17 mouse cellular contexts compared by ENCODE assay signal in the genomic region with DNA sequence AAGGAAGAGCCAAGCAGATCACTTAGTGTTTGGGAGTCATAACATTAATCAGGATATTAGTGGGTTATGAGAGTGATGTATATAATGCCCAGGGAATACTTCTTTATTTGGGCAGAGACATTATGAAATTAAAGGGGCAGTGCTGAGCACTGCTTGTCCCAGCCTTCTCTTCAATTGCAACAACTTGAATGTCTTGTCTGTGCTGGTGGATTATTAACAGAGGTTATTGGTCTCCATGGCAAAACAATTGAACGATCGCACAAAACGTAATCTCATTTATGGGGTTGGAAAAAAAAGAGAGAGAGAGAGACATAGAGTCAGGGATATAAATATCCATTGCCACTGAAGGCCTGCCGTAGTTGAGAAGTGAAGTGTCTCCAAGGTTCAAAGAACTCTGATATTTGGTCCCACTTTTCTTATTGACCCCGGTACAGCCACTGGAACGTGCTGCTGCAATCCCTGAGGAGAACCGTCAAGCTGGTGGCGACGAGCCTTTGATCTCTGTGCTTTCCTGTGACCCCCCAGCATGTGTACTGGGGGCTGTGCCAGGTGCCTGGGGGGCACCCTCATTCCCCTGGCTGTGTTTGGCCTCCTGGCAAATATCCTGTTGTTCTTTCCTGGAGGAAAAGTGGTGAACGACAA. TPM values are rescaled to one million over a fixed set of nuclear protein-coding genes. Genes with fewer than 3 reads are reported as not detected.
DNase-seq lines count a peak whose midpoint lies in the region; ATAC-seq and TF ChIP-seq lines count a peak whose summit lies in the region.
"Had no signal": no experiment of that assay in that cellular context is flagged by ENCODE, and none has a peak within 500 bp of the region (broad histone marks: within the 10 kb centered on the region; RNA-seq: fewer than 3 reads in every experiment).

TSS of gene Tm4sf4 (plus strand) at position 226 of the 642 bp plus-strand sequence.

- 49% methylated on average over 10 of the region's 10 CpGs for WGBS in hindbrain, embryonic 15.5 days
- 56% methylated on average over 10 of the region's 10 CpGs for WGBS in hindbrain, embryonic 12.5 days
- WGBS in intestine, embryonic 14.5 days = 63% methylated on average over 10 of the region's 10 CpGs
- whole genome bisulfite sequencing in large intestine, adult 2 months = 40% methylated on average over 10 of the region's 10 CpGs
- WGBS in liver, postnatal 0 days (ENCODE audit: insufficient replicate concordance) = 54% methylated on average over 10 of the region's 10 CpGs

- no peak within 1 kb of the TSS for H3K9ac ChIP-seq in hindbrain, embryonic 15.5 days
- no peak within 1 kb of the TSS for H3K9ac ChIP-seq in hindbrain, embryonic 12.5 days
- no peak within 1 kb of the TSS for H3K9ac ChIP-seq in intestine, embryonic 14.5 days (ENCODE audit: low read length)
- H3K9ac ChIP-seq in liver, postnatal 0 days (replicated peaks) = peak within 1 kb of the TSS; percentile 80
- H3K9ac ChIP-seq: heart, embryonic 15.5 days; lung, embryonic 15.5 days; neural tube, embryonic 12.5 days had no signal

- peak; percentile 62 for DNase-seq in intestine, embryonic 14.5 days (ENCODE audit: low spot score)
- no peak for DNase-seq in large intestine, adult 2 months (ENCODE audit: low read depth, low spot score)
- peak; percentile 30 for DNase-seq in liver, postnatal 0 days
- DNase-seq in lung, adult 18-20 months = no peak
- no peak for DNase-seq in thymus, postnatal 0 days (ENCODE audit: low spot score)
- DNase-seq: cerebellum, adult 9-10 months; heart, adult 11 months; layer of hippocampus, postnatal 36 days; left cerebral cortex, postnatal 4 days; spleen, adult 18-20 months had no signal

- no peaks in the 10 kb centered on the region for H3K36me3 ChIP-seq in hindbrain, embryonic 15.5 days
- no peaks in the 10 kb centered on the region for H3K36me3 ChIP-seq in hindbrain, embryonic 12.5 days
- no peaks in the 10 kb centered on the region for H3K36me3 ChIP-seq in intestine, embryonic 14.5 days (ENCODE audit: control insufficient read depth, insufficient read depth, low read length)
- no peaks in the 10 kb centered on the region for H3K36me3 ChIP-seq in liver, postnatal 0 days (replicated peaks; ENCODE audit: insufficient read depth, low read length)
- H3K36me3 ChIP-seq: heart, embryonic 15.5 days; lung, embryonic 15.5 days; neural tube, embryonic 12.5 days had no signal

- H3K27me3 ChIP-seq in hindbrain, embryonic 15.5 days = no peaks in the 10 kb centered on the region
- no peaks in the 10 kb centered on the region for H3K27me3 ChIP-seq in hindbrain, embryonic 12.5 days
- no peaks in the 10 kb centered on the region for H3K27me3 ChIP-seq in intestine, embryonic 14.5 days (replicated peaks; ENCODE audit: control insufficient read depth, insufficient read depth, low read length)
- no peaks in the 10 kb centered on the region for H3K27me3 ChIP-seq in liver, postnatal 0 days (ENCODE audit: insufficient read depth, low read length)
- H3K27me3 ChIP-seq: heart, embryonic 15.5 days; lung, embryonic 15.5 days; neural tube, embryonic 12.5 days had no signal

- no peak for TF ChIP-seq EP300 in liver, postnatal 0 days (IDR thresholded peaks at IDR 0.05; ENCODE audit: low read depth)

- no peaks in the 10 kb centered on the region for H3K4me1 ChIP-seq in hindbrain, embryonic 15.5 days (replicated peaks)
- no peaks in the 10 kb centered on the region for H3K4me1 ChIP-seq in hindbrain, embryonic 12.5 days
- H3K4me1 ChIP-seq in intestine, embryonic 14.5 days (replicated peaks; ENCODE audit: control insufficient read depth, insufficient read depth, low read length) = 0 out of 2 replicates have a peak, but pooled peaks cover 2% of the 10 kb centered on the region
- H3K4me1 ChIP-seq in liver, postnatal 0 days (ENCODE audit: insufficient read depth) = peaks cover 2% of the 10 kb centered on the region; the same call in 1 of the 2 replicates
- H3K4me1 ChIP-seq: neural tube, embryonic 12.5 days had no signal

- H3K27ac ChIP-seq in hindbrain, embryonic 15.5 days (replicated peaks) = no peak within 1 kb of the TSS
- H3K27ac ChIP-seq in hindbrain, embryonic 12.5 days = no peak within 1 kb of the TSS
- 0 out of 2 replicates have a peak within 1 kb of the TSS, but pooled peaks have one; percentile 41 for H3K27ac ChIP-seq in intestine, embryonic 14.5 days (ENCODE audit: low read depth)
- H3K27ac ChIP-seq in liver, postnatal 0 days (ENCODE audit: low read depth) = peak within 1 kb of the TSS; percentile 95
- H3K27ac ChIP-seq: heart, embryonic 15.5 days; lung, embryonic 15.5 days; neural tube, embryonic 12.5 days had no signal

- H3K4me3 ChIP-seq in hindbrain, embryonic 15.5 days = no peak within 1 kb of the TSS
- no peak within 1 kb of the TSS for H3K4me3 ChIP-seq in hindbrain, embryonic 12.5 days
- peak within 1 kb of the TSS; percentile 18; the same call in 1 of the 2 replicates for H3K4me3 ChIP-seq in intestine, embryonic 14.5 days (ENCODE audit: low read depth, low read length)
- H3K4me3 ChIP-seq in liver, postnatal 0 days (ENCODE audit: low read depth, low read length) = peak within 1 kb of the TSS; percentile 49
- H3K4me3 ChIP-seq: heart, embryonic 15.5 days; lung, embryonic 15.5 days; neural tube, embryonic 12.5 days had no signal

- 0 out of 2 replicates have a peak, but pooled peaks have one; percentile 45 for ATAC-seq in hindbrain, embryonic 15.5 days (ENCODE audit: low FRiP score, low read depth)
- no peak for ATAC-seq in hindbrain, embryonic 12.5 days (ENCODE audit: low FRiP score)
- ATAC-seq in intestine, embryonic 14.5 days (replicated peaks; ENCODE audit: low FRiP score, low TSS enrichment, low read depth) = peak; percentile 55
- peak; percentile 82 for ATAC-seq in liver, postnatal 0 days
- ATAC-seq: forebrain, embryonic 16.5 days had no signal

- H3K9me3 ChIP-seq in hindbrain, embryonic 15.5 days = no peaks in the 10 kb centered on the region
- H3K9me3 ChIP-seq in hindbrain, embryonic 12.5 days (replicated peaks) = no peaks in the 10 kb centered on the region
- no peaks in the 10 kb centered on the region for H3K9me3 ChIP-seq in intestine, embryonic 14.5 days (ENCODE audit: control insufficient read depth, low read length)
- H3K9me3 ChIP-seq in liver, postnatal 0 days (ENCODE audit: low read length) = no peaks in the 10 kb centered on the region
- H3K9me3 ChIP-seq: heart, embryonic 15.5 days; lung, embryonic 15.5 days; neural tube, embryonic 12.5 days had no signal

- TF ChIP-seq CTCF in liver, postnatal 0 days (IDR thresholded peaks at IDR 0.05; ENCODE audit: low read depth) = no peak

- H3K4me2 ChIP-seq in hindbrain, embryonic 15.5 days = no peak within 1 kb of the TSS
- H3K4me2 ChIP-seq in hindbrain, embryonic 12.5 days (replicated peaks) = no peak within 1 kb of the TSS
- peak within 1 kb of the TSS; percentile 33 for H3K4me2 ChIP-seq in intestine, embryonic 14.5 days (ENCODE audit: low read length)
- peak within 1 kb of the TSS; percentile 65 for H3K4me2 ChIP-seq in liver, postnatal 0 days (ENCODE audit: low read depth, low read length)
- H3K4me2 ChIP-seq: heart, embryonic 15.5 days; lung, embryonic 15.5 days; neural tube, embryonic 12.5 days had no signal

RNA-seq across cellular contexts. Expression of gene Tm4sf4, which starts in this region (rescaled TPM):
- polyA plus RNA-seq in hindbrain, embryonic 15.5 days (2015; fragmentation: Nextera tagmentation; extraction: Ambion mirVana) = 0.49 TPM in 2 replicates
- 0.23 TPM in 1 of 2 replicates, not detected in the other for polyA plus RNA-seq in hindbrain, embryonic 12.5 days (2016; fragmentation: Nextera tagmentation; extraction: Ambion mirVana)
- 43.0 and 53.0 TPM in 2 replicates for polyA plus RNA-seq in intestine, embryonic 14.5 days (2014; fragmentation: Nextera tagmentation; extraction: Ambion mirVana)
- polyA plus RNA-seq in large intestine, adult 2 months (2012; rRNA removed) = 51.1 and 85.6 TPM in 2 replicates
- 243 and 252 TPM in 2 replicates for polyA plus RNA-seq in liver, postnatal 0 days (2015; fragmentation: Nextera tagmentation; extraction: Ambion mirVana)
- not detected in 2 replicates for polyA plus RNA-seq in thymus, postnatal 0 days (2015; fragmentation: Nextera tagmentation; extraction: Ambion mirVana)
- polyA plus RNA-seq: forebrain, embryonic 16.5 days; hindbrain, embryonic 11.5 days; neural tube, embryonic 12.5 days had no signal

Comparison
In these comparisons a context has a peak if more than half of its experiments do, and no peak if none do; other contexts are left out.
1. RNA of gene Tm4sf4 (polyA plus RNA-seq): 243 to 252 TPM in liver, postnatal 0 days, 43.0 to 53.0 TPM in intestine, embryonic 14.5 days and 51.1 to 85.6 TPM in large intestine, adult 2 months; 0.49 TPM in hindbrain, embryonic 15.5 days, 0.23 TPM in hindbrain, embryonic 12.5 days and not detected in thymus, postnatal 0 days; every median in the first group is over 10 times any median in the second.
2. Peak in ATAC-seq in hindbrain, embryonic 15.5 days; RNA of the gene not detected or under 1 TPM.
3. H3K27ac ChIP-seq: peak in intestine, embryonic 14.5 days (single experiment) and liver, postnatal 0 days (single experiment); none in hindbrain, embryonic 15.5 days (single experiment) and hindbrain, embryonic 12.5 days (single experiment).
4. H3K4me2 ChIP-seq: peak in intestine, embryonic 14.5 days (single experiment) and liver, postnatal 0 days (single experiment); none in hindbrain, embryonic 15.5 days (single experiment) and hindbrain, embryonic 12.5 days (single experiment).
5. H3K4me3 ChIP-seq: peak in intestine, embryonic 14.5 days (single experiment) and liver, postnatal 0 days (single experiment); none in hindbrain, embryonic 15.5 days (single experiment) and hindbrain, embryonic 12.5 days (single experiment).
6. DNase-seq: peak in intestine, embryonic 14.5 days (single experiment) and liver, postnatal 0 days (single experiment); none in large intestine, adult 2 months (single experiment), lung, adult 18-20 months (0 of 2) and thymus, postnatal 0 days (single experiment).